Comparison of ENCODE assay signal across 16 mouse cellular contexts in the genomic region with DNA sequence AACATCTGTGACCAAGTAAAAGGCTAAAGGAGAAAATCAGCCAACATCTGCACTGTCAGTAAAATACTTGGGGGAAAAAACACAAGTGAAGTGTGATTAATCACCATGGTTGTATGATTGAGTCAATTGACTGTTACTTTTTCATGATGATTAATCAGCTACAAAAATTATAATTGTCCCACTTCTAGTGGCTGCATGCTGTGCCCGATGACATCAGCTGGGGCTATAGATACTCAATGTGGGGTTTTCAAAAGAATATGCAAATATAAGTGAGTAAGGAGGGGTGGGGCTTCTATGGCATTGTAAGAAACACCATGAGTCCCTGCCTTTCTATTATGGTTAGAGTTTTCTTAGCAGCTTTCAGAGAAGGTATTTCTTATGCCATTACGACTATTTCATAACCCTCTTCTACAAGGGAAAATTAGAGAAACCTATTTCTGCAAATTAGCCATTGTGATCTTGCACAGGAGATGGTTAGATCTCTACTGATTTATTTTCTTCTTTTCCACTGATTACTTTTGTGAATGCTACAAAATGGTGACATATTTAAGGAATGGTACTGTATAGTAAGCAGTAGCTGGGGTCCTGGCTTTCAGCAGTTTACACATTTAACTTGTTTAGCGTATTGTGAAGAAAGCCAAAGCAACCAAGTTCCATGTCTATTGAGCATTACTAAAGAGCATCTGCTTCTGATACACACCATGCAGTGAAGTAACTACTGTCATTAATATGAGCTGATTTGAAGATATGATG.
"Had no signal": no experiment of that assay in that cellular context is flagged by ENCODE, and none has a peak within 500 bp of the region (broad histone marks: within the 10 kb centered on the region; RNA-seq: fewer than 3 reads in every experiment).

No protein-coding gene starts in this region.

- H3K27me3 ChIP-seq: liver, embryonic 13.5 days; lung, embryonic 15.5 days; megakaryocyte, embryonic 14.5 days; neural tube, embryonic 12.5 days; stomach, embryonic 15.5 days had no signal

- H3K27ac ChIP-seq: limb, embryonic 10.5 days; liver, embryonic 13.5 days; lung, embryonic 15.5 days; macrophage; neural tube, embryonic 12.5 days; stomach, embryonic 15.5 days had no signal

- H3K4me1 ChIP-seq: limb, embryonic 10.5 days; liver, embryonic 13.5 days; lung, embryonic 15.5 days; megakaryocyte, embryonic 14.5 days; neural tube, embryonic 12.5 days; stomach, embryonic 15.5 days had no signal

- H3K36me3 ChIP-seq: limb, embryonic 10.5 days; liver, embryonic 13.5 days; lung, embryonic 15.5 days; neural tube, embryonic 12.5 days; stomach, embryonic 15.5 days had no signal

- DNase-seq: kidney, adult 8-10 months; kidney, postnatal 25 days; layer of hippocampus, adult 9-11 months; liver, embryonic 13.5 days; liver, postnatal 0 days; lung, postnatal 14 days; midbrain, embryonic 14.5 days; right cerebral cortex, postnatal 14 days; thymus, adult 2 months; thymus, postnatal 25 days had no signal

- ATAC-seq: liver, postnatal 0 days had no signal

- H3K4me3 ChIP-seq: limb, embryonic 10.5 days; liver, embryonic 13.5 days; lung, embryonic 15.5 days; megakaryocyte, embryonic 14.5 days; neural tube, embryonic 12.5 days; stomach, embryonic 15.5 days had no signal

- H3K9me3 ChIP-seq: limb, embryonic 10.5 days; liver, embryonic 13.5 days; lung, embryonic 15.5 days; megakaryocyte, embryonic 14.5 days; neural tube, embryonic 12.5 days; stomach, embryonic 15.5 days had no signal

- H3K4me2 ChIP-seq: liver, embryonic 13.5 days; lung, embryonic 15.5 days; neural tube, embryonic 12.5 days; stomach, embryonic 15.5 days had no signal

- H3K9ac ChIP-seq: liver, embryonic 13.5 days; liver, postnatal 0 days; lung, embryonic 15.5 days; neural tube, embryonic 12.5 days; stomach, embryonic 15.5 days had no signal
